Mouse (Mus musculus): ENCODE measurements at regions not wholly inside any gene's neighbourhood (a gene's known extent, or its start where the extent isn't known, plus 50 kb on each side); places are given as distances from the start of the nearest gene placed in this dataset.

DNA sequence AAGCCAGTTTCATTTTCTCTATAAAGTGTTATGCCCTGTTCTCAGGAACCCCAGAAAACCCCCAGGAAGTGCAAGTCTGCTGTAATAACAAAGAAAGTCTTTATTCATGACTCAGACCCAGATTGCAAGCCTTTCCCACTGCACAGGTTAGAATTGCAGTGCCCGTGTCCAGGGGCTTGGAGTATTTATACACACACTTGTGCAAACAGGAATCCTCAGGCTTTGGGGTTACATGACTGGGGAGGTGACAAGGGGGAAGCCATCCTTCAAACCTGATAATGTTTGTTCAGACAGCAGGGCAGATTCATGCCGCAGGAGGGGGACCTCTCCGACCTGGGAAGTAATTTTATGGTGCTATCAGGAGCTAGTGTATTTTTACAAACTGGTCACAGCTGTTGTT, 198.0 kb downstream of the Tex13c3 start:
- H3K27ac ChIP-seq (ENCODE audit: control insufficient read depth, insufficient read depth, low read depth, low read length): no peak overlapping the region
- TF ChIP-seq POLR2A (IDR thresholded peaks at IDR 0.05; ENCODE audit: control insufficient read depth, low read depth, low read length) (no peak), CTCF (IDR thresholded peaks at IDR 0.05; ENCODE audit: control insufficient read depth, insufficient read depth, insufficient replicate concordance, low read depth, low read length) (no peak)
- H3K27me3 ChIP-seq (ENCODE audit: control insufficient read depth, insufficient read depth, low read length): no peaks in the 10 kb centered on the region
- H3K4me1 ChIP-seq (ENCODE audit: control insufficient read depth, insufficient read depth, low read length): no peaks in the 10 kb centered on the region
- H3K36me3 ChIP-seq (ENCODE audit: control insufficient read depth, insufficient read depth, low read length): no peaks in the 10 kb centered on the region
- H3K4me3 ChIP-seq (ENCODE audit: control insufficient read depth, low read depth, low read length): no peak overlapping the region

DNA sequence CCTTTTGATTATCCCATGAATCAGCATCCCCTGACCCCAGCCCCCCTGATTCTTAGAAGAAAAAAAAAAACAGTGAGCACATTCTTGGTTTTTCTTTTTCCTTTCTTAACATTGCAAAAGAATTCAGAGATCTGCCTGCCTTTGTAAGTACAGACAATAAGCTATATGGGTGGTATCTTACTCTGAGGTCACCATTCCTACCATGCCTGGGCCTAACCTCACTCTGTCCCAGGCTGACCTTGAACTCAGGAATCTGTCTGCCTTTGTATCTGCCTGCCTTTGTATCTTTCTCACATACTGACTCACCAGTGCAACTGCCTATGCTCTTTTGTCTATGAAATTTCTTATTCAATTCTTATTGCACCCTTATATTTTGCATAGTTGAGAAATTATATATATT, 216.9 kb downstream of the Tex13c3 start:
- TF ChIP-seq POLR2A (IDR thresholded peaks at IDR 0.05; ENCODE audit: control insufficient read depth, low read depth, low read length): no peak
- no peak for TF ChIP-seq CTCF (IDR thresholded peaks at IDR 0.05; ENCODE audit: control insufficient read depth, insufficient read depth, insufficient replicate concordance, low read depth, low read length)
- Histone ChIP-seq H3K4me3 (ENCODE audit: control insufficient read depth, low read depth, low read length) (no peak overlapping the region), H3K4me1 (ENCODE audit: control insufficient read depth, insufficient read depth, low read length) (no peaks in the 10 kb centered on the region), H3K27me3 (ENCODE audit: control insufficient read depth, insufficient read depth, low read length) (no peaks in the 10 kb centered on the region), H3K27ac (ENCODE audit: control insufficient read depth, insufficient read depth, low read depth, low read length) (no peak overlapping the region), H3K36me3 (ENCODE audit: control insufficient read depth, insufficient read depth, low read length) (no peaks in the 10 kb centered on the region)

DNA sequence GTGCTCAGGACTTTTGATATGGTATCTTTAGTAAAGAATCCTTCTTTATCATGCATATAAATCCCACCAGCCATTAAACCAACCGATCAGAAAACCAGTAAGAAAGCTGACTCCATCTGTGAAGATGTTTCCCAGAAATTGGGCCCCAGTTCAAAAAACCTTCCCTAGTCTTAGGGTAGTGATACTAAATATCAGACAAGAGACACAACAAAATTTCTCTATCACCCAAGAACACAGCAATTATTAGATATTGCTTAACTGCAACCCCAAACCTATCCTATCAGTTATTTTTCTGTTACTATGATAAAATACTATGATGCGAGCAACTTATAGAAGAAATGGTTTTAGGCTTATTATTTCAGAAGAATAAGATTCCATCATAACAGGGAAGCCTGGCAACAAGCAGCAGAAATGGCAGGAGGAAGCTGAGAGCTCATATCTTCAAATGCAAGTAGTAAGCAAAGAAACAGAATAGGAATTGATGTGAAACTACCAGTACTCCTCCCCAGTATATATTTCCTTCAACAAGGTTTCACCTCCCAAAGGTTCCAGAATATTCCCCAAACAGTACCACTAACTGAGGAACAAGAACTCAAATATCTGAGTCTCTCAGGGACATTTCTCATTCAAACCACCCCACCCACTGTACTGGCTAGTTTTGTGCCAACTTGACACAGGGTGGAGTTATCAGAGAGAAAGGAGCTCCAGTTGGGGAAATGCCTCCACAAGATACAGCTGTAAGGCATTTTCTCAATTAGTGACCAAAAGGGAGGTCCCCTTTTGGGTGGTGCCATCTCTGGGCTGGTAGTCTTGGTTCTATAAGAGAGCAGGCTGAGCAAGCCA, 234.1 kb downstream of the Tex13c3 start:
- no peaks in the 10 kb centered on the region for H3K36me3 ChIP-seq (ENCODE audit: control insufficient read depth, insufficient read depth, low read length)
- H3K4me3 ChIP-seq (ENCODE audit: control insufficient read depth, low read depth, low read length): no peak overlapping the region
- no peaks in the 10 kb centered on the region for H3K27me3 ChIP-seq (ENCODE audit: control insufficient read depth, insufficient read depth, low read length)
- no peak overlapping the region for H3K27ac ChIP-seq (ENCODE audit: control insufficient read depth, insufficient read depth, low read depth, low read length)
- TF ChIP-seq CTCF (IDR thresholded peaks at IDR 0.05; ENCODE audit: control insufficient read depth, insufficient read depth, insufficient replicate concordance, low read depth, low read length) (no peak), POLR2A (IDR thresholded peaks at IDR 0.05; ENCODE audit: control insufficient read depth, low read depth, low read length) (no peak)
- H3K4me1 ChIP-seq (ENCODE audit: control insufficient read depth, insufficient read depth, low read length): no peaks in the 10 kb centered on the region

DNA sequence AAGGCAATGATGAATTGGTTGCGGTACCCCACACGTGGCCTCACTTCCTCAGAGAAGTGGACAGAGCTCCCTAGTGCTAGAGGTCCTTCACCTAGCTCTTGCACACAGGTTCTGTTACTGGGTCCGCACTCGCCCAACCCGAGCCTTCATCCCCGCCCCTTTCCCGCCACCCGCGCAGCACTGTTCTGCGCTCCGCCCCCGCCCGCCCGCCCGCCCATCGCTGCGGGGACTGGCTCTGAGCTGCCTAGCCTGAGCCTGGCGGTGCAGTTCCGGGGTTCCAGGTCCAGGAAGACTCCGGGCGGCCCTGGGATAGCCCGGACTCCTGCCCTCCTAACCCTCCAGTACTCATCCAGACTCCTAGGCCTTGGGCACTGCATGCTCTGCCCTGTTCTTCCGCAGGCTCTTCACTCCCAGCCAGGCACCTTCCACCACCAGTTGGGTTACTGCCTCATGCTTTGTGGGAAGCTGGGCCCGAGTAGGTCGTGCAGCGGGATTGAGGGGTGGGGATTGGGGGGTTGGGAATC, 243.3 kb downstream of the Tex13c3 start:
- Histone ChIP-seq H3K4me1 (ENCODE audit: control insufficient read depth, insufficient read depth, low read length) (no peaks in the 10 kb centered on the region; the same call in 1 of the 2 replicates), H3K4me3 (ENCODE audit: control insufficient read depth, low read depth, low read length) (peak overlapping the region; percentile 54), H3K36me3 (ENCODE audit: control insufficient read depth, insufficient read depth, low read length) (no peaks in the 10 kb centered on the region), H3K27ac (ENCODE audit: control insufficient read depth, insufficient read depth, low read depth, low read length) (no peak overlapping the region), H3K27me3 (ENCODE audit: control insufficient read depth, insufficient read depth, low read length) (no peaks in the 10 kb centered on the region)
- TF ChIP-seq POLR2A (IDR thresholded peaks at IDR 0.05; ENCODE audit: control insufficient read depth, low read depth, low read length): no peak
- no peak for TF ChIP-seq CTCF (IDR thresholded peaks at IDR 0.05; ENCODE audit: control insufficient read depth, insufficient read depth, insufficient replicate concordance, low read depth, low read length)

DNA sequence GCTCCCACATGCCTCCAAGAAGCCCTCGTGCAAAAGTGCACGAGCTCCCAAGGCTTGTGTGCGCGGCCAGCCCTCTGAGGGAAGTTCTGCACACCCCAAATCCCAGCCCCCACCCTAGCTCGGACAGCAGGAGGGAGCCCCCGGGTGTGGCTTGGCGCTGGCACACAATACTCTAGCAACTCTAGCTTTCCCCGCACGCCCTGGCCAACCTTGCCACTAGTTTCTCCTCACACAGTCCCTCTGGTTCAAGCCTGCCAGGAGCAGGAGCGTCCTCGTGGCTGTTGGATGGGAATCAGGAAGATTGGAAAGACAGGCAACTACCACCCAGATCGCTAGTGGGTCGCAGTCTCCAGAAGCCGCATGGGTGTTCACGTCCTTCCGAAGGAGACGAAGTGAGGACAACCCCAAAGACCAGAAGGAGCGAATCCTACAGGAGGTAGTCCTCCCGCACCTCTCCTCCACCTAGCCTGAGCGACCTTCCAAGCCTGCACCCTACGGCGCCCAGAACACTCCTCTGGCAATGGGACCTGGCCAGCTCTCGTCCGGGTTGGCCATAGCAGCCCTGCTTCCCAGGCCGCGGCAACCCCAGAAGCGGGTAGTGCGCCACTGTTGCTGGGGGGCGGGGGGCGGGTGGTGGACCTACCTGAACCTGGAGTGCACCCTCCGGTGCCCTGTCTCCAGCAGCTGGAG, 243.9 kb downstream of the Tex13c3 start:
- Histone ChIP-seq H3K4me1 (ENCODE audit: control insufficient read depth, insufficient read depth, low read length) (no peaks in the 10 kb centered on the region; the same call in 1 of the 2 replicates), H3K36me3 (ENCODE audit: control insufficient read depth, insufficient read depth, low read length) (no peaks in the 10 kb centered on the region), H3K4me3 (ENCODE audit: control insufficient read depth, low read depth, low read length) (peak overlapping the region; percentile 54), H3K27ac (ENCODE audit: control insufficient read depth, insufficient read depth, low read depth, low read length) (no peak overlapping the region), H3K27me3 (ENCODE audit: control insufficient read depth, insufficient read depth, low read length) (no peaks in the 10 kb centered on the region)
- TF ChIP-seq CTCF (IDR thresholded peaks at IDR 0.05; ENCODE audit: control insufficient read depth, insufficient read depth, insufficient replicate concordance, low read depth, low read length) (no peak), POLR2A (IDR thresholded peaks at IDR 0.05; ENCODE audit: control insufficient read depth, low read depth, low read length) (no peak)

DNA sequence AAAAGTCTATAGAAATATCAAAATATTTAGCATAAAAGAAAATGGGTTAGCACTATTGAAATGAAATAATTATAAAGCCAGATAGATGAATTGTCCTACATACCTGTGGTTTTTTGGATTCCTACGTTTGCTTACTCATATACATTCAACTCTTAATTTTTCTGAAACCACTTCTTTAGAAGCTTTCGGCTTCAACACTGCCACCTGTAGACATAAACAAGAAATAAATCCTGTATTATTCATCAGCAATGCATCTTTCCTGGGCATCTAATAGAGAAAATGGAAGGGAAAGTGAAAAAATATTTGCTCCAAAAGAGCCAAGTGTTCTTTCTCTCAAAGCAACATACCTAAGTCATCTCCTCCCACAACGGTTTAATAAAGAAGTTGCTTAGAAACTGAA, 245.7 kb downstream of the Tex13c3 start:
- no peaks in the 10 kb centered on the region; the same call in 1 of the 2 replicates for H3K4me1 ChIP-seq (ENCODE audit: control insufficient read depth, insufficient read depth, low read length)
- H3K4me3 ChIP-seq (ENCODE audit: control insufficient read depth, low read depth, low read length): no peak overlapping the region
- no peak for TF ChIP-seq CTCF (IDR thresholded peaks at IDR 0.05; ENCODE audit: control insufficient read depth, insufficient read depth, insufficient replicate concordance, low read depth, low read length)
- TF ChIP-seq POLR2A (IDR thresholded peaks at IDR 0.05; ENCODE audit: control insufficient read depth, low read depth, low read length): no peak
- no peaks in the 10 kb centered on the region for H3K36me3 ChIP-seq (ENCODE audit: control insufficient read depth, insufficient read depth, low read length)
- no peaks in the 10 kb centered on the region for H3K27me3 ChIP-seq (ENCODE audit: control insufficient read depth, insufficient read depth, low read length)
- H3K27ac ChIP-seq (ENCODE audit: control insufficient read depth, insufficient read depth, low read depth, low read length): no peak overlapping the region

DNA sequence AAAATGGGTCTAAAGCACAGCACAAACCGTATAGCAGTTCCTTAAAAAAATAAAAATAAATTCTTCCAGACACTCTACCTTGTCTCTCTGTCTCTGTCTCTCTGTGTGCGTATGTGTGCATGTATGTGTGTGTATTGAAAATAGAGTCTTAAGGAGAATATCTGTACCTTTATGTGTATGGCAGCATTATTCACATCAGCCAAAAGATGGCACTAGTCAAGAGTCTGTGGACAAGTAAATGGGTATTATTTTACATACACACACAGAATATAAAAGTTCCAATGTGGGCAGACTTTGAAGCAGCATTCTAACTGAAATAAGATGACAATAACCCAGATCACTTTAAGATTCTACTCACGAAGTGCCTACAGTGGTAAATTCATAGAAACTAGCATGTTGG, 249.3 kb downstream of the Tex13c3 start:
- Histone ChIP-seq H3K4me1 (ENCODE audit: control insufficient read depth, insufficient read depth, low read length) (no peaks in the 10 kb centered on the region), H3K36me3 (ENCODE audit: control insufficient read depth, insufficient read depth, low read length) (no peaks in the 10 kb centered on the region), H3K27ac (ENCODE audit: control insufficient read depth, insufficient read depth, low read depth, low read length) (no peak overlapping the region), H3K4me3 (ENCODE audit: control insufficient read depth, low read depth, low read length) (no peak overlapping the region), H3K27me3 (ENCODE audit: control insufficient read depth, insufficient read depth, low read length) (no peaks in the 10 kb centered on the region)
- TF ChIP-seq POLR2A (IDR thresholded peaks at IDR 0.05; ENCODE audit: control insufficient read depth, low read depth, low read length): no peak
- no peak for TF ChIP-seq CTCF (IDR thresholded peaks at IDR 0.05; ENCODE audit: control insufficient read depth, insufficient read depth, insufficient replicate concordance, low read depth, low read length)
